Mouse (Mus musculus) heart, adult 2 months (tissue): ENCODE measurements around the gene Tmem132b. TPM values are rescaled to one million over a fixed set of nuclear protein-coding genes. Genes with fewer than 3 reads are reported as not detected.

ENCODE experiments used
- DNase-seq, 2 experiments: peaks; one replicate each; pipeline ENCODE4 v3.0.0; 2021
- H3K27ac ChIP-seq: fragments of 200-600 bp; 2 replicates; pipeline ENCODE4 v1.8.1; 2022
- H3K27me3 ChIP-seq: fragments of 200-500 bp; 2 replicates; pipeline ENCODE4 v1.6.1; 2012; ENCODE audit warnings: mild to moderate bottlenecking, low read length, inconsistent platforms, mixed read lengths; ENCODE audit not compliant: control insufficient read depth, insufficient read depth
- H3K36me3 ChIP-seq: fragments of 200-500 bp; 2 replicates; pipeline ENCODE4 v1.6.1; 2012; ENCODE audit warnings: low read length, inconsistent platforms; ENCODE audit not compliant: control insufficient read depth, insufficient read depth
- H3K4me1 ChIP-seq: fragments of 200-500 bp; 2 replicates; pipeline ENCODE4 v1.6.1; 2011; ENCODE audit warnings: low read length; ENCODE audit not compliant: control insufficient read depth, insufficient read depth
- H3K4me3 ChIP-seq: fragments of 200-600 bp; 2 replicates; pipeline ENCODE4 v1.8.1; 2022
- H3K79me2 ChIP-seq: fragments of 200-500 bp; replicated peaks from 2 replicates; pipeline ENCODE4 v1.6.1; 2012; ENCODE audit warnings: mild to moderate bottlenecking, inconsistent platforms, low read length, moderate library complexity, mixed read lengths; ENCODE audit not compliant: control insufficient read depth, insufficient read depth
- H3K9ac ChIP-seq: fragments of 200-500 bp; 2 replicates; pipeline ENCODE4 v1.6.1; 2012; ENCODE audit warnings: low read depth, mild to moderate bottlenecking, control low read depth, inconsistent platforms, low read length, mixed read lengths
- CTCF ChIP-seq: fragments of 200-600 bp; IDR thresholded peaks from 2 replicates; pipeline ENCODE4 v1.8.1; 2022; ENCODE audit warnings: antibody characterized with exemption, mild to moderate bottlenecking, moderate library complexity
- EP300 ChIP-seq: fragments of 200-500 bp; IDR thresholded peaks from 2 replicates; pipeline ENCODE4 v1.6.1; 2011; ENCODE audit warnings: low read depth, low read length, control low read depth; ENCODE audit not compliant: insufficient read depth
- POLR2A ChIP-seq: fragments of 200-500 bp; IDR thresholded peaks from 2 replicates; pipeline ENCODE4 v1.6.1; 2011; ENCODE audit warnings: mild to moderate bottlenecking, low read depth, low read length, control low read depth; ENCODE audit not compliant: insufficient read depth
- WGBS: fragments of 180-500 bp; shearing (Covaris S2); methylation state at CpG from one replicate; pipeline ENCODE4 v1.1.7; 2018; 5-methylcytosine and 5-hydroxymethylcytosine counted together
- intact Hi-C: fragments of 180-260 bp; cut with DNase I; formaldehyde crosslinking; loops from one replicate; pipeline ENCODE4 v1.15.1; 2025
- polyA plus RNA-seq: library from polyadenylated mRNA; depleted of rRNA; stranded (reverse); fragments of >200 nt; gene quantifications from 2 replicates; pipeline ENCODE4 v1.2.3, GENCODE M21; 2012
- total RNA-seq, 2 experiments: library from RNA; stranded (reverse); gene quantifications; 2 replicates each; pipeline ENCODE4 v1.2.3; 2021

The Tmem132b gene
- total and polyA plus RNA-seq, 3 experiments: not detected

DNA sequence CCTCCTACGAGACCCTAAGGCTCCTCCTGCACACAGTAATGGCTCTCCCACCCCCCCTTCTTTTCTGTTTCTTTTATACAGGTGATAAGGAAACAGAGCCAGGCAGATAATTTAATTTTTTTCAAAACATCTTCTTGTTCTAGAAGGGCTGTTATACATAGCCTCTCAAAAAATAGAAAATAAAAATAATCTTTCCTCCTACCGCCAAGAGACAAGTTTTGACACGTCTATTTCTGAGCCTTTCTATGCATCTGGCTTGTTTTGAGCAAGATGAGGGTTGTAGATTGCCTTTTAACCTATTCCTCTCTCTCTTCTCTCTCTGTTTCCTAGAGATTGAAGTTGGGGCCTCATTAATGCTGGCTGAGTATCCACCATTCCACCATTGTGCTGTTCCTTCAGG is 196.9 kb downstream of the Tmem132b start:
- intact Hi-C loops: no loop called here
- Histone ChIP-seq H3K4me1 (no peaks in the 10 kb centered on the region), H3K27ac (no peak overlapping the region), H3K9ac (no peak overlapping the region), H3K79me2 (no peaks in the 10 kb centered on the region), H3K4me3 (no peak overlapping the region), H3K36me3 (no peaks in the 10 kb centered on the region), H3K27me3 (no peaks in the 10 kb centered on the region)
- TF ChIP-seq POLR2A: no peak
- TF ChIP-seq CTCF: no peak
- TF ChIP-seq EP300: no peak
- WGBS: 55% methylated on average over 3 of the region's 3 CpGs
- DNase-seq: no peak

DNA sequence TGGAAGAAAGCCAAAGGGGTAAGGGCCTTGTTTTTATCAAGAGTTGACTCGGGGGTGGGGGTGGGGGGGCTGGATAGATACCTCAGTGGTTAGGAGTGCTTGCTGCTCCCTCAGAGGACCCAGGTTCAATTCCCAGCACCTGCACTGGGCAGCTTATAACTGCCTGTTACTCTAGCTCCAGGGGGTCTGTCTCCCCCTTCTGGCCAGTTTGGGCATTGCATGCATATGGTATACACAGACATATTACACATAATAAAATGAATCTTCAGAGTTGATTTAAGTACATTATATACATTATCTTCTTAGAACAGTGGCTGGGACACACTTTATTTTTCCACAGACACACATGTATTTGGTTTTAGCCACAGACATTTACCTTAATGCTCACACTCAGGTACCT is 202.2 kb downstream of the Tmem132b start:
- intact Hi-C loops: no loop called here
- DNase-seq: no peak

GRCm38 (mm10) chr5:125737105-125737504 is 205.5 kb downstream of the Tmem132b start:
- no peak overlapping the region for H3K27ac ChIP-seq
- TF ChIP-seq CTCF (no peak), EP300 (no peak), POLR2A (no peak)
- H3K27me3 ChIP-seq: no peaks in the 10 kb centered on the region
- no peak for DNase-seq
- intact Hi-C loops: no loop called here
- H3K36me3 ChIP-seq: no peaks in the 10 kb centered on the region
- H3K4me3 ChIP-seq: no peak overlapping the region
- H3K4me1 ChIP-seq: no peaks in the 10 kb centered on the region
- WGBS: 34% methylated on average over 9 of the region's 9 CpGs
- H3K9ac ChIP-seq: no peak overlapping the region
- H3K79me2 ChIP-seq: no peaks in the 10 kb centered on the region

More for the DNA sequence above, 202.2 kb downstream of the Tmem132b start:
- Histone ChIP-seq H3K9ac (no peak overlapping the region), H3K4me1 (no peaks in the 10 kb centered on the region), H3K36me3 (no peaks in the 10 kb centered on the region), H3K4me3 (no peak overlapping the region), H3K27ac (no peak overlapping the region), H3K27me3 (no peaks in the 10 kb centered on the region), H3K79me2 (no peaks in the 10 kb centered on the region)
- 64% methylated on average over 1 of the region's 1 CpGs for WGBS
- no peak for TF ChIP-seq EP300
- peak; percentile 26; the same call in 1 of the 2 replicates for TF ChIP-seq CTCF

DNA sequence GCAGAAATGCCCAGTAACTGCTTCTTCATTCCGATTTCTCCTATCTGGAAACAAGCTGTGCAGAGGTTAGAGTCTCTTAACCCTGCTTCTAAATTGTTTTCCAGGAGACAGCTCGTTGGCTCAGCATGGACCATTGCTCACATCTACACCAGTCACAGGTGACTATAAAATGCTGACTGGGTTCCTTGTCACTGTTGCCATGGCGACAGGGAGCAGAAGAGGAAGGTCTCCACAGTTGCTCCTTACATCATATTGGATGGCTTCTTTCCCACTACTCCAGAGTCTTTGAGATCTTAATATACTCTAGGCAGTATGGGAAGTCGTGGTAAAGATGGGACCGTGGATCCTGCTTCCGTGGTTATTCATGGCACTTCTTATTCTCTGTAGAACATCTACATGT is 211.9 kb downstream of the Tmem132b start:
- WGBS: 68% methylated on average over 6 of the region's 6 CpGs
- Histone ChIP-seq H3K4me1 (no peaks in the 10 kb centered on the region), H3K4me3 (no peak overlapping the region), H3K27me3 (no peaks in the 10 kb centered on the region), H3K36me3 (no peaks in the 10 kb centered on the region), H3K9ac (no peak overlapping the region), H3K79me2 (no peaks in the 10 kb centered on the region), H3K27ac (no peak overlapping the region)
- DNase-seq: no peak
- intact Hi-C loops: no loop called here
- TF ChIP-seq POLR2A (no peak), EP300 (no peak), CTCF (no peak)

GRCm38 (mm10) chr5:125745727-125746126 is 214.2 kb downstream of the Tmem132b start:
- DNase-seq: no peak
- H3K9ac ChIP-seq: no peak overlapping the region
- no peaks in the 10 kb centered on the region for H3K79me2 ChIP-seq
- intact Hi-C loops: no loop called here
- TF ChIP-seq CTCF (0 out of 2 replicates have a peak, but pooled peaks have one; percentile 5), EP300 (no peak)
- H3K27ac ChIP-seq: no peak overlapping the region
- no peaks in the 10 kb centered on the region for H3K4me1 ChIP-seq
- WGBS: 54% methylated on average over 7 of the region's 7 CpGs
- no peaks in the 10 kb centered on the region for H3K27me3 ChIP-seq
- H3K36me3 ChIP-seq: no peaks in the 10 kb centered on the region
- no peak overlapping the region for H3K4me3 ChIP-seq

DNA sequence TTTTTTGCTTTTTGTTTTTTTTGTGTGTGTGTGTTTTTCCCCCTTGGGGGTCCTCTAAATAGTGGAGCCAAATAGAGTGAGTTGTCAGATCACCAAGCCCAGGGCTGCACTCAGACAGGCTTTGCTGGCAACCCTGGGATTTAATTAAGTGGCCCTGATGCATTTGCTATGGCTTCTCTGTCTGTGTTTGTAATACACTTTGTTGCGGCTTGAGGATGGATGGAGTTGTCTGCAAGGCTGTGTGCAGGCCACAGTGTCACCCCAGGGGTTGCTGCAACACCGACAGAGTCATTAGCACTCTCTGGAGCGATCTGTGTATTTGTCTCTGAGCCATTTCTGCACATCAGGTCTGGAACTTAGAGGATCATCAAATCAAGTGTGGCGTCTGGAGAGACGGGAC is 219.9 kb downstream of the Tmem132b start:
- H3K27me3 ChIP-seq: no peaks in the 10 kb centered on the region
- no peak for DNase-seq
- H3K36me3 ChIP-seq: no peaks in the 10 kb centered on the region
- no peak overlapping the region for H3K27ac ChIP-seq
- H3K9ac ChIP-seq: no peak overlapping the region
- no peaks in the 10 kb centered on the region for H3K4me1 ChIP-seq
- WGBS: 72% methylated on average over 5 of the region's 5 CpGs
- H3K79me2 ChIP-seq: no peaks in the 10 kb centered on the region
- no peak overlapping the region for H3K4me3 ChIP-seq
- intact Hi-C loops: no loop called here
- TF ChIP-seq CTCF: no peak
- no peak for TF ChIP-seq POLR2A
- TF ChIP-seq EP300: no peak
